Mouse (Mus musculus) bone marrow macrophage, adult 2 months (primary cell): ENCODE data around the gene H2-K1. TPM values are rescaled to one million over a fixed set of nuclear protein-coding genes. Genes with fewer than 3 reads are reported as not detected.
"Not testable (repeated sequence)": the region's sequence is repeated elsewhere in the genome, so short reads cannot be mapped to it uniquely, and the experiment has no call there.

ENCODE experiments used
- H3K27ac ChIP-seq: 2 replicates; pipeline ENCODE4 v1.5.1; 2012; ENCODE audit warnings: low read depth, low read length; ENCODE audit not compliant: insufficient read depth
- H3K4me1 ChIP-seq: 2 replicates; pipeline ENCODE4 v1.6.1; 2012; ENCODE audit warnings: low read length; ENCODE audit not compliant: control insufficient read depth, insufficient read depth
- H3K4me3 ChIP-seq: 2 replicates; pipeline ENCODE4 v1.5.1; 2012; ENCODE audit warnings: mild to moderate bottlenecking, low read length, moderate library complexity; ENCODE audit not compliant: insufficient read depth
- CTCF ChIP-seq: IDR thresholded peaks from 2 replicates; pipeline ENCODE4 v1.5.1; 2012; ENCODE audit warnings: low read depth, mild to moderate bottlenecking, low read length, moderate library complexity
- POLR2A ChIP-seq: IDR thresholded peaks from 2 replicates; pipeline ENCODE4 v1.6.1; 2012; ENCODE audit warnings: mild to moderate bottlenecking, low read depth, low read length, borderline replicate concordance
- polyA plus RNA-seq: library from polyadenylated mRNA; stranded (reverse); fragments of >200 nt; gene quantifications from 2 replicates; pipeline ENCODE4 v1.2.4, GENCODE M21; 2012; ENCODE audit not compliant: missing spikeins, insufficient read depth, insufficient read length

The H2-K1 gene
- polyA plus RNA-seq, 1 experiment, result 2,635 TPM

DNA sequence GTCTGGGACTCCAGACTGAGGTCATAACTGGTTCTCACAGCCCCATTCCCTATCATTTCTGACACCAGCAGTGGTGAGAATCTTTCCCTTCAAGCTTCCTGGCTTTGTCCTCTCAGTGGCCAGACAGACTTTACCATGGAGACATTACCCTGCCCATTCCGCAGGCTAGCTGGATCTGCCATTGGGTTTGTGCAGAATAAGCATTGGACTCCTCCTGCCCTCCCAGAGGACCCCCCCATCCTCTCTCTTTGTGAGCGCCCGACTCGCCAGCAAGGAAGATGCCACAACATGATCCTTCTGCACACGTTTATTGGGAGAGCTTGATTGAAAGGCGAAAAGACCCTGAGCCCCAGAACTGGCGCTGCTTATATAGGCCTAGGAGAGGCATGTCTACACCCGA is 13.3 kb upstream of the H2-K1 start:
- no peak overlapping the region for H3K4me3 ChIP-seq
- H3K4me1 ChIP-seq, result no peaks in the 10 kb centered on the region
- no peak for TF ChIP-seq CTCF
- TF ChIP-seq POLR2A, result no peak
- H3K27ac ChIP-seq, result no peak overlapping the region

DNA sequence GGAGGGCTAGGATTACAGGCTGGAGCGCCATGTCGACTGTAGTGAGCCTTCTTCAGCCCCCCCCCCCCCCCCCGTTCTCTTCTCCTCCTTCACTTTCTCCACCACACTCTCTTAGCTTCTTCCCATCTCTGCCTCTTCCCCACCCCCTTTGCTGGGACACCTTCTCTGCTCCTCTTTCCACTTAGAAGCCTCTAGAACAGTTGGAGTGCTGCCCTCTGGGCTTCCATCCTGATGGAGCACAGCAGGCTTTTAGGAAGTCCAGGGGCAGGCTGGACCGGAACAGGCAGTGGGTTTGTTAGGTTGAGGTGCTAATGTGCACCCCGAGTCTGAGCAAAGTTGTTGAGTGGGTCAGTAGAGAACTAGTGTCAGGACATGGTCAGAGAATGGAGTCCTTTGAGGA is 10.0 kb upstream of the H2-K1 start:
- no peak overlapping the region for H3K27ac ChIP-seq
- H3K4me1 ChIP-seq, result peaks cover 4% of the 10 kb centered on the region
- H3K4me3 ChIP-seq, result no peak overlapping the region
- TF ChIP-seq CTCF (no peak), POLR2A (no peak)

DNA sequence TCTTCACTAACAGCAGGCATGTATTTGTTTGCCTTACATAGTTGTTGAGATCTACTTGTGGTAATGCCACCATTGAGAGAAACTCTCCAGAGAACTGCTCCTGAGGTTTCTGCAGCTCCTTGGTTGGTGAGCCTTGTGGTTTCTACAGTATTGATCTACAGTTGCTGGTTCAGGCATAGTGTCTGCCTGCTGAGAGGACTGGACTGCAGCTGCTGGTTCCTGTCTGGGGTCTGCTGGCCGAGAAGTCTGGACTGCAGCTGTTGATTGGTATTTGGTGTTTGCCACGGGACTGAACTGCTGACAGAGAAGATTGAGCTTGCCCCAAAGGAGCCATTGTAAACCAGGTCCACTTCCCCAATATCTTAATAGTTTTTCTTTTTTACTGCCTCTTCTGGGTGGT is 6.4 kb upstream of the H2-K1 start:
- TF ChIP-seq POLR2A (no peak), CTCF (no peak)
- Histone ChIP-seq H3K4me1 (peaks cover 7% of the 10 kb centered on the region), H3K27ac (no peak overlapping the region), H3K4me3 (no peak overlapping the region)

DNA sequence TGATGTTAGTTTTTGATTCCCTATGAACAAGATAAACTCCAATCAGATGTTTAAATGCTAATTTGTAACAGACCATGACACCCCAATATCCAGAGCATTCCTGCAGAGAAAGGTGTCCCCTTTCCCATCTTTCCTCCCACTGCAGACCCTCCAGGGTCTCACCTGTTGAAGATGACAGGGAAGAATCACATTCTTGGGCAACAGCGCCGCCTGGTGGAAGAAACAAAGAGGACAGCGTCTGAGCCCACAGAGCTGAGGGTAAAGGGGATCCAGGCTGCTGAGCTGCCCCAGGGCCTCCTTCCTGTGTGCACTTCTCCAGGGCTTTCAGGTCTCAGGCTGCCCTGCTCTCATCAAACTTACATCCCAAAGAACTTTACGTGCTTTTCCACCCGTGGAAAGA is 3.3 kb upstream of the H2-K1 start:
- TF ChIP-seq CTCF (peak; percentile 79), POLR2A (no peak)
- no peak overlapping the region for H3K4me3 ChIP-seq
- H3K27ac ChIP-seq, result no peak overlapping the region
- peaks cover 16% of the 10 kb centered on the region for H3K4me1 ChIP-seq

DNA sequence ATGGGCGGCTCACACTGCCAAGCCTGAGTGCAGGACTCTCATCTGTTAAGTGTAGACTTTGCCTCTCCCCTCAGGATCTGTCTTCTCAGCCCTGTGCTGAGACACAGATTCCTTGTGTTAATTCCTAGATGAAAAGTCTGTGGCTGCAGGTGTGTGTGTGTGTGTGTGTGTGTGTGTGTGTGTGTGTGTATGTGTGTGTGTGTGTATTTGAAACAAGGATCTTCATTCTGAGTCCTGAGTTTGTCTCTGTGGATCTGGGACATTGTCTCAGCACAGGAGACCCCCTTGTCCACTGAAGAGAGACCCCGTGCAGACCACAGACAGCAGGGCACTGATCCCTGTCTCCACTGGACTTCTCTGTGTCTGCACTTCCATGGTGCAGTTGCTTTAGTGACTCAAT is 649 bp upstream of the H2-K1 start:
- H3K27ac ChIP-seq, result peak overlapping the region; percentile 85

DNA sequence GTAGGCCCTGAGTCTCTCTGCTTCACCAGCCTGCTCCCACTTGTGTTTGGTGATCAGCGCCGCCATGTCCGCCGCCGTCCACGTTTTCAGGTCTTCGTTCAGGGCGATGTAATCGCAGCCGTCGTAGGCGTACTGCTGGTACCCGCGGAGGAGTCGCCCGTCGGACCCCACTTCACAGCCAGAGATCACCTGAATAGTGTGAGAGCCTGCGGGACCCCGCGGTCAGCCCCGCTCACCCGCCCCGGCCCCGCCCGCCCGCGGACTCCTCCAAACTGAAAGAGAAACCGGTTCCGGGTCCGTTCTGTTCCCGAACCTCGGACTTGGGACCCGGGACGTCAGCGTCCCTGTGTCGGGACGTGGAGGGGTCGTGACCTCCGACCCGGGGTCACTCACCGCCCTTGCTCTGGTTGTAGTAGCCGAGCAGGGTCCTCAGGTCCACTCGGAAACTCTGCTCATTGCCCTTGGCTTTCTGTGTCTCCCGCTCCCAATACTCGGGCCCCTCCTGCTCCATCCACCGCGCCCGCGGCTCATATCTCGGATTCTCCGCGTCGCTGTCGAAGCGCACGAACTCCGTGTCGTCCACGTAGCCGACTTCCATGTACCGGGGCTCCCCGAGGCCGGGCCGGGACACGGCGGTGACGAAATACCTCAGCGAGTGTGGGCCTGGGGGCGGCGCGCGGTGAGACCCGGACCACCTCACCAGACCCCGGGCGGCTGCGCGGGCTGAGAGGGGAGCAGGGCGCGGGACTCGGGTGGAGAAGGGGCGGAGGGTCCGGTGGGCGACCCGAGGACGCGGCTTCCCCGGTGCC is 602 bp downstream of the H2-K1 start:
- H3K4me3 ChIP-seq, result peak overlapping the region; percentile 89
- TF ChIP-seq CTCF, result no peak
- no peak for TF ChIP-seq POLR2A
- peak overlapping the region; percentile 60 for H3K27ac ChIP-seq
- H3K4me1 ChIP-seq, result peaks cover 14% of the 10 kb centered on the region

More for the DNA sequence above, 649 bp upstream of the H2-K1 start:
- Histone ChIP-seq H3K4me1 (peaks cover 18% of the 10 kb centered on the region), H3K4me3 (peak overlapping the region; percentile 89)

DNA sequence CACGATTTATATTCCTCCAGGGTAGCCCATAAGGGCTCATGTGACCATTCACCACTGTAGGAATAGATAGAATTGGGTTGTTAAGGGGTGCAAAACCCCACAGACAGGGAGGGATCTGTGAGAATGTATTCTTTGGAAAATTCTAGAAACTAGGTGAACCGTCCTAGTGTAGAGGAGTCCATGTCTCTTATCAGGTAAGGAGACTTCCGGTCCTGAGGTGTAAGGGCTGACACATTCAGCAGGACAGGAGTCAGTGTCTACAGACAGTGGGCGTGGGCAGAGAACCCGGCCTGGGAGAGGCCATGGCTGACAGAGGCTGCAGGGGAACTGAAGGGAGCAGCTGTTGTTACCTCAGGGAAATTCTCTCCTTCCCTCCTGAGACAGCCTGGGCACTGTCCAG is 1.4 kb downstream of the H2-K1 start:
- not testable (repeated sequence) for H3K27ac ChIP-seq
- H3K4me3 ChIP-seq, result peak overlapping the region; percentile 89

DNA sequence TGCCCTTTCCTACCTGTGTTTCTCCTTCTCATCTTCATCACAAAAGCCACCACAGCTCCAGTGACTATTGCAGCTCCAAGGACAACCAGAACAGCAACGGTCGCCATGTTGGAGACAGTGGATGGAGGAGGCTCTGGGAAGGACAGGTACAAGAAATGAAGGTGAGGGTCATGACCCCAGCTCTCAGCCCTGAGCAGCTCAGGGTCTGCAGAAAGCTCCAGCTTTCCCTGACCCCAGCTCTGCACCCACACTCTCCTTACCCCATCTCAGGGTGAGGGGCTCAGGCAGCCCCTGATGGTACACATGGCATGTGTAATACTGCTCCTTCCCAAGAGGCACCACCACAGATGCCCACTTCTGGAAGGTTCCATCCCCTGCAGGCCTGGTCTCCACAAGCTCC is 3.1 kb downstream of the H2-K1 start:
- H3K4me1 ChIP-seq, result peaks cover 11% of the 10 kb centered on the region
- not testable (repeated sequence) for H3K4me3 ChIP-seq, H3K27ac ChIP-seq

More for the DNA sequence above, 1.4 kb downstream of the H2-K1 start:
- peaks cover 13% of the 10 kb centered on the region for H3K4me1 ChIP-seq

DNA sequence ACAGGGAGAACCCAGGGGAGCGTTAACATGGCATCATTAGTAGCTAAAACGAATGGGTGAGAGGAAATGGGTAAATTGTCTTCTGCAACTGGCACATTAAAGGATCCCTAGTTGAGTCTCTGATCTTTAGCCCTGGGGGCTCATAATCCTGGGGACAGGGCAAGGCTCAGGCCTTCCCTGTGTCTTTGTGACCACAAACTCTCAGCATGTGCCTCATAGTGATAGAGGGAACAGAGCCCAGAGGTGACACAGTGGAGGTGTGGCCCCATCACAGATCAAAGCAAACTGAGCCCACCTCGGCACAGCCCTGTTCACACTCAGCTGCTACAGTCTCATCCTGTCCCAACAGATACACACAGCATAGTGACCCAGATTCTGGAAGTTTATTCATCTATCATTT is 4.5 kb downstream of the H2-K1 start:
- Histone ChIP-seq H3K4me1 (peaks cover 9% of the 10 kb centered on the region), H3K27ac (no peak overlapping the region), H3K4me3 (no peak overlapping the region)
- TF ChIP-seq CTCF, result no peak

DNA sequence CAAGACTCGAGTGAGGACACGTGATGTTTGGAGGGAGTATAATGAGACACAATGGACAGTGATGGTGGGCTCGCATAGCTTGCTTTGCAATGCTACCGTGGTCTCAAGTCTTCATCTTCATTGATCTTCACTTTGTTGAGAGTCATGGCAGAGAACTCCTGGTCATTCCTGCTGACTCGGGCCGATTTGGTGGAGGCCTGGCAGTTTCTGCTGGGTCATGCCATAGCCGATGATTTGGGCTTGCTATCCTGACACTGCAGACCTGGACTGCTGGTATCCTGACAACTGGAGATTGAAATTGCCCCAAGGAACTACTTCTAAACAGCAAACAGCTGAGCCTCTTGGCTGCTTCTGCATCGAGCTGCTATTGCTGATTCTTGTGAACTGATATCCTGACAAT is 5.2 kb downstream of the H2-K1 start:
- Histone ChIP-seq H3K4me3 (no peak overlapping the region), H3K4me1 (peaks cover 8% of the 10 kb centered on the region), H3K27ac (no peak overlapping the region)
- TF ChIP-seq CTCF (no peak), POLR2A (no peak)
